Mouse (Mus musculus): ENCODE results near the gene Immt.

DNA sequence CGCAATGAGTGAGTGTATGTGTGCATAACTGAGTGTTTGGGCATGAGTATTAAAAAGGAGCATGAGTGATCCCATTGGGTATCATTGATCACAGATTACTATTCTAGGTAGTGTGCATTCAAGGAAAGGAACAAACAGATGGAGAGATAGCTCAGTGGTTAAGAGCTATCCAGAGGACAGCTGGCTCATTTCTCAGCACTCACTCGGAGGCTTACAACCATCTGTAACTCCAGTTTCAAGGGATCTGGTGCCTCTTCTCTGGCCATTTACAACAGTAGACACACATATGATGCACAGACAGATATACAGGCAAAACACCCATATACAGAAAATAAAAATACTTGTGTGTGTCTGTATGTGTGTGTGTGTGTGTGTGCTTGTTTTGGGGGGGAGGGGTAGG, 36.6 kb downstream of the Immt start:
- TF ChIP-seq CTCF (IDR thresholded peaks at IDR 0.05; ENCODE audit: borderline replicate concordance, insufficient read depth, low read length): no peak
- no peak for TF ChIP-seq POLR2A (IDR thresholded peaks at IDR 0.05; ENCODE audit: low read depth, low read length)
